Mouse (Mus musculus) spleen, postnatal 36 days (tissue): ENCODE measurements around the gene Irf1.

Experiments used
- DNase-seq, 2 experiments: peaks; one replicate each; pipeline ENCODE4 v3.0.0; 2022; ENCODE audit warnings: low spot score in 2 of 2, mixed read lengths in 1 of 2

Gene Irf1

GRCm38 (mm10) chr11:53781201-53781775, 11.5 kb downstream of the Irf1 start:
- DNase-seq: no peak

- no peak for DNase-seq
These were observed 12.2 kb downstream of the Irf1 start for GRCm38 (mm10) chr11:53781964-53782363.

DNA sequence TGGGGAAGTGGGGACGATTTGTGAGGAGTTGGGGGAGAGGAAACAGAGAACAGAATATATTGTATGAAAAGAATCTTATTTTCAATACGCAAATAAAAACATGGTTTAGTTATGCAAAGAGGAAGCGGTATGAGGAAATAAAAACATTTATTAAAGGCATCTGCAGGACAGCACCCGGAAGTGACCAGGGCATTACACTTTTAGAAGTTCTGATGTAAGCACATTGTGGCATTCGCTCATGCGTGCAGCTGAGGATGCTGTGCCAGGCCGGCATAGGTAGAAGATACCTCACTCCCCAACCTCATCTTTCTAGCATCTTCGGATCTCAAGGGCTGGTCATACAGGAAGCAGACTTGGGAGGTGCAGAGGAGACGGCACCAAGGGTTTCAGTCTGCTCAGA, 13.5 kb downstream of the Irf1 start:
- no peak for DNase-seq

DNA sequence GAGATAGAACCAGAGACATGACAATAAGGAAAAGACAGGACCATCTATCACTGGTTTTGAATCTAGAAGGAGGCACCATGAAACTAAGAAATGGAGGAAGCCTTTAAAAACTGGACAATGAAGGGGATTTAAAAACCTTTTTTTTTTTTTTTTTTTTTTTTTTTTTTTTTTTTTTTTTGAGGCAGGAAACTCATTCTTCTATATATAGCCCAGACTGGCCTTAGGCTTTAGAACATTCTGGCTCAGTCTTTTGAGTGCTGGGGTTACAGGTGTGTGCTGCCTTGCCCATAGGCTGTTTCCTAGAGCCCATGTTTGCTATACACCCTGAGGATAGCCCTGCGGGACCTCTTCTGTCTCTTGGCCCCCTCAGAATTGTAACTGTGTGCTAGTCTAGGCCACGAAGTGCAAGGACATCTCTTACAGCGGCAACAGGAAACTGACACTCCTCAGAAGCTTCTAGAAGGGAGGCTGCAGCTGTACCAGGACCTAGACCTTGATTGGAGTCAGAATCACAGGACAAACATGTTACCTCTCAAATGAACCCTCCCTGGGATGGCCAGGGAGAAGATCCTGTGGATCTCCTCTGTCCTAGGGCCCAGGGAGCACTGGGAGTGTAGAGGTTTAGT, 15.6 kb downstream of the Irf1 start:
- DNase-seq: no peak

DNA sequence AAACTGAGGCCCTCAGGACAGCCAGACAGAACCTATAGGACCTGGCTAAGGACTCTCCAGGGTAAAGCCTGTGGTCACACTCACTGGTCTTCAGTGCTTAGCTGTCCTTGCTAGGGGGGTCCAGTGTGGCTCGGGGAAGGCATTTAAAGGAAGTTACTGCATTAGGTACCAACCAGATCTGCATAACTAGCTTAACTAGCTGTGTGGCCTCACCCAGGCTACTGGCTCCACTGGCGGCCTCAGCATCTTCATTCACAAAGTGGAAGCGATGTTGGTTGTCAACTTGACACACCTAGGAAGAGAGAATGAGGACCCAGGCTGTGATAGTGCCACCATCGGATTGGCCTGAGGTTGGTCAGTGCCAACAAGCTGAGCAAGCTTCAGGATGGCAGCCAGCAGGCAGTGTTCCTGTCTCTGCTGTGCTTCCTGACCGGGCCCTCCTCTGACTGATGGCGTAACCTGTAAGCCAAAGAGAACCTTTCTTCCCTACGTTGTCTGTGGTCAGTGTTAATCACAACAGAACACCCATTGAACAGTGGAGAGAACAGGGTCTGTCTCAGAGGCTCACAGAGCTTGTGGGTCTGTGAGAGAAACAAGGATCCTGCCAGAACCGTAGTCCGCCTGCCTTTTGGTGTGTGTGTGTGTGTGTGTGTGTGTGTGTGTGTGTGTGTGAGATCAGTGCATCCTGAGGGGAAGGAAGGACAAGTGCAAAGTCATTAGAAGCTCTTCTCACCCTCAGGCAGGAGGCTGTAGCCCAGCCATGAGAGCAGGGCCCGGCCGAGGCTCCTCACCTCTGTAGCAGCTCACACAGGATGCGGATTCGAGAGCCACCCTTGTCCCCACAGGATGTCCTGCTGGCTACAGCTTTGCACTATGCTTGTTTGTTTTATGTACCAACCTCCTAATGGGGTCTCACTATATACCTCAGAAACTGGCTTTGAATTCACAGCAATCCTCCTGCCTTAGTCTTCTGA, 16.5 kb downstream of the Irf1 start:
- DNase-seq: no peak

DNA sequence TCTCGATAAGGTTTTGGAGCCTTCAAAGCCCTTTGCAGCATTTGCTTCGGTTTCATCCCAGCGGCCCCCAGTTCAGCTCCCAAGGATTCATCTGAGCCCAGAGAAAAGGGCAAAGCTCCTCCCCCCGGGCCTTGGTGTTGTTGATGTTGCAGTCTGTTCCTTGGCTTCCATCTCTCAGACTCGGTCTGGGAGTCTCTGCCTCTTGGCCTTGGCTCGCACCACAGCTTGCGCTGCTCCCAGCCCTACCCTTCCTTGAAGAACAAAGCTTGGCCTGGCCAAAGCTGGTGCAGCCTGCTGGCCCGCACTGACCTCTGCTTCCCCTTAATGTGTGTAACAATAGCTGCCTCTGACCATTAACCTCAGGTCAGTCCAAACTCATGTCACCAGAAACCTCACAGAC, 18.4 kb downstream of the Irf1 start:
- no peak for DNase-seq

GRCm38 (mm10) chr11:53789277-53789676, 19.5 kb downstream of the Irf1 start:
- DNase-seq: no peak

DNA sequence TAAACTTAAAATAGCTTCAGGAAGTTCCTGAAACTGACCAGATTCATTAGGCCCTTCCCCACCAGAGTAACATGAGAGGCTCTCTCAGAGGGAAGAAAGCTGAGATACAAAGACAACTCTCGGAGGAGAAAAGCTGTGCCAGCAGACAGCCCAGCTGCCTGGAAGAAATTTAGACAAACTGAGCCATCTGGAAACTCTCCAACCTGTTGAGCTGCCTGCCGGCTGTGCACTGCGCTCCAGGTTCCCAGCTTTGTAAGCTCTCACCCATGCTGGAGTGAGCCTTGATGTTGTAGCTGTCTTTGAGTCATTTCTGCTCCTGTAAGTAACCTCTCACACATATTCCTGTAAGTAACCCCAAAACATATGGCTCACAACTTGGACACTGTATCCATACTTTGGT, 23.2 kb downstream of the Irf1 start:
- DNase-seq: no peak

DNA sequence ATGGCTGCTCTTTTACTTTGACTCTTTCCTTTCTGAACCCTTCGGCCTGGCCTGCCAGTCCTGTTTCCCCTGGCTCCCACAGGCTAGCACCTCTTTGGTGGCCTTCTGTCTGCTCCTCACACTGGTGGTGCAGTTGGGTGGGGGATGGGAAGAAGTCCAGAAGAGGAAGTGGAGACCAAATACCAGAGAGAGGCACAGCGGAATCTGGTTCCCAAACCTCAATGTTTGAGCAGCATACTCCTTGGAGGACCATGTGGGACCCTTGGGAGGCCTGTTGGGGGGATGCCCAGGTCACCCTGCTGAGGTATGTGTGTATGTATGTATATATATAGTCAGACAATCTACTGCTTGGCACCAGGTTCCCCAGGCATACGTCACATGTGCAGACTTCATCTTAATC, 24.2 kb downstream of the Irf1 start:
- DNase-seq: peak; percentile 56 to 68

DNA sequence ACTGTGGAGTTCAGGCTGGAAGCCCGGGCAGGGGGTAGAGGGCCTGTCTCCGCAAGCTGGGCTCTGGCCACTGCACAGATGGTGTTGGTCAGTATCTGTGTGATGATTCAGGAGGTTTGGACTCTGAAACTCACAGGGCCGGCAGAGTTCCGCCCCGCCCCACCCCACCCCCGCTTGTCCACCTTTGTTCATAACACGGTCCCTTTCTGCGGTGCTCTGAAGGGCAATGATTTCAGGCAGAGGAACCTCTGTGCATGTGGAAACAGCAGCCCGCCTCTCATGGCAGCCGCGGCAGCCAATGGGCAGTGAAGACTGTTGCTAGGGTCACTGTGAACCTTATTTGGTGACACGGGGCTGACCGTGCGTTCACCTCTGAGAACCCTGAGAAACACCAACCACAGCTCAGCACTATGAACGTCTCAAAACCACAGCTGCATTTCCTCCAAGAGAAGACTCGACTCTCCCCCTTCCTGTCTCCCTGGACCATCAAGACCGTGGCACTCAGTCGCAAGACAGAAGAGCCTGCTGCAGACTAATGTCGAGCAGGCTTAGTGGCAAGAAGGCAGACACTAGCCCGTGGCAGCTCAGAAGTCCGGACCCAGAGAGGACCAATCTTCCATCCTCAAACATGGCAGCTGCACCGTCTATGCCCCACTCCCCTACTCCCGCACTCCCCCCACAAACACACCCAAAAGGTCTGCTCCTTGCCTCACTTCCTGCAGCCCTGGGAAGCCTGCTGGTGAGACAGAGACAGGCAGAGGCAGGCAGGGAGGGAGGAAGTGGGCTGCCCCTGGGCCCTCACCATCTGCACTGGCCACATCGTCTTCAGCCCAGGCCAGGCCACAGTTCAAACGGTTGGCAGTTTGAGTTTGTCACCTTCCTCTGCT, 25.1 kb downstream of the Irf1 start:
- peak; percentile 75 to 80 for DNase-seq

DNA sequence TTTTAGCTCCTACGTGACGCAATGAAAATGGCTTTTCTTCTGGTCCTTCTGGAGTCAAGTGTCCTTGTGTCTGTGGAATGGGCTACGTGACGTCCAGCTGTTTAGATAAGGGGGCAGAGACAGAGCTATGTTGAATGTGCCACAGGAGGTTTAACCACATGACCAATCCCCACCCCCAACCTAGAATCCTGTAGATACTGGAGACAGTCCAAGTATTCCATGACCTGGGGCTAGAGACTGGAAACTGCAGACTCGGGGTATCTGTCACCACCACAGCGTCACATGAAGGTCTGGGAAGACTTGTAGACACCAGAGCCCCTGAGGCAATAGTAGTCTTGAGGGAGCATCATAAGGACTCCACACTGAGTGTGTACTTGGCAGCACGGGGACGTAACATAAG, 26.0 kb downstream of the Irf1 start:
- no peak for DNase-seq

DNA sequence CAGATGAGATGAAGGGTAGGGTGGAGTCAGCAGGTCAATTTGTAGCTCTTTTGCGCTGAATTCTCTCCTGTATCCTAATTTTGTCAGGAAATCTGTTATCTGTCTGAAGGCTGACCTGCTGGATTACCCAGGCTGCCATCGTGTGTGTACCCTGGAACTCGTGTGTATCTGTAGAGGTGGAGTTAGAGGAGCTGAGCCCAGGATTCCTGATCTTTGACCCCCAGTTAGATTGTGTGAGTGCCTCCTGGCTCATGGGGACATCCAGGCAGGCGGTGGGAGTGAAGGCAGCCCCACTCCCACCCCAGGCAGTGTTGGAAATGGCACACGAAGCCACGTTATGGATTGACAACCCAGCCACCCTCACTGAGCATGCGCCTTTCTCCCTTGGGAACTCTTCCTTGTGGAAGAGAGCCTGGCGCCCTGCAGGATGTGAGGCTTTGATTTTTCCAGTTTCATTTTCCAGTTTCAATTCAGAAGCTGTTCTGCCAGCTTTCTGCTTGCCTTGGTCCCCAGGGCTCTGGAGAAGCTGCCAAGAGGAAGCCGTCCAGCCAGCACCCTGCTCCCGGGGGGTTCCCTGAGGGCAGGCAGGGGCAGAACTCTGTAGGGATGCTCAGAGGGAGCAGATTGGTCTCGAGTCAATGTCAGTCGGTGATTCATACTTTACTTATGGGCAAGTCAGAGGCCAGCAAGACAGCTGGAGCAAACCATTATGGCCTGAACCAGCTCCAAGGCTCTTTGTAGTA, 26.8 kb downstream of the Irf1 start:
- DNase-seq: peak in 1 of 2 experiments; percentile 26

DNA sequence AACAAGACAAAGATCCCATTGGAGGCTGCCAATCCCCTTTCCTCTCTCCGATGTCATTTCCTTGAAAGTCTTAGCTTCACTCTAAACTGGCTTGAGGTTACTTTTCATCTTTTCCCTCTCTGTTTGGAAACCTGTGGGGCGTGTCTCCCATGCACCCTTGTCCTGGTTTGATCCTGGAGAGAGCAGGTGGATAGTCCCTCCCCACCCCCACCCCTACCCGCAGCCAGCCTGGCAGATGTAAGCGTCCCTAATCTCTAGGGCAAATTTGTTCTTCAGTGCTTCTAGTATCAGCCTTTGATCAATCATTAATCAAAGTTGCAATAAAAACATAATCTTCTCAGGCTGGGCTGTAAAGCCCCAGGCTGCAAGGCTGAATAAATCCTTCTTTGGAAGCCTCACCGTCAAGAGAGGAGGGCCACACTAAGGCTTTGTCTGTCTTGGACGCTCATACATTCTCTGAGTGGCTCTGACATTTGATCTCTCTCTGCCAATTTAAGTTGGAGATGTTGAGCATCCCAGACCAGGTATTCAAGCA, 27.6 kb downstream of the Irf1 start:
- no peak for DNase-seq

- no peak for DNase-seq
These were observed 28.4 kb downstream of the Irf1 start for GRCm38 (mm10) chr11:53798041-53798711.

DNA sequence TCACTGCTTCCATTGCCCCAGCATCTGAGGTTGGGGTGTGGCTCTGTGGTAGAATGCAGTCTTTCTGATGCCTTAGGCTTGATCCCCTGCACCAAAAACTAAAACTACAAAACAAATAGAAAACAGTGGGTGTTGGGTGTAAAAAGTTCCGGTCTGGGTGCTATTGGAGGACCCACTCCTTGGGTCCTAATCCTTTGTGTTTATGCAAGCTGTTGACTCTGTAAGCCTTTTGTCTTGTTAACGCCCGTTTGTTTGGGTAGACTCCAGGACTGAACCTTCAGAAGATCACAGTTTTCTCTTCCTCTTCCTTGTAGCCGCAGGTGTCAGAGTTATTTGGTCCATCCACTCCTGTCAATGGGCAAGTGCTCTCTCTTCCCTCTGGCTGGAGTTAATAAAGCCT, 30.2 kb downstream of the Irf1 start:
- DNase-seq: no peak

DNA sequence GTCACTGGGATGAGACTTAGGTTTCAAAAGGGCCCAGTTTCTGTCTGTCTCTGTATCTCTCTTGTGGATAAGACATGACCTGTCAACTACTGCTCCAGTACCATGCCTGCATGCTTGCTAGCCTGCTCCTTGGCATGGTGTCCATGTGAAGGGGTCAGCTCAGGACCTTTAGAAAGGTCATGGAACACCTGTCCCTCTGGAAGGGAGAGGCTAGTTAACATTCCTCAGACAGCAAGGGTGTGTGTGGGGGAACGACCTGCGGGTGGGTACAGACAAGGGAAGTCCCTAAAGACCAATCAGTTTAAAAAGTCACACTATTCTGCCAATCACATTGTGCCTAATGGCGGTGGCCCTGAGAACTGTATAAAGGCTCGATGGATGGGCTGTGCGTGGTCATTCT, 31.2 kb downstream of the Irf1 start:
- no peak for DNase-seq

DNA sequence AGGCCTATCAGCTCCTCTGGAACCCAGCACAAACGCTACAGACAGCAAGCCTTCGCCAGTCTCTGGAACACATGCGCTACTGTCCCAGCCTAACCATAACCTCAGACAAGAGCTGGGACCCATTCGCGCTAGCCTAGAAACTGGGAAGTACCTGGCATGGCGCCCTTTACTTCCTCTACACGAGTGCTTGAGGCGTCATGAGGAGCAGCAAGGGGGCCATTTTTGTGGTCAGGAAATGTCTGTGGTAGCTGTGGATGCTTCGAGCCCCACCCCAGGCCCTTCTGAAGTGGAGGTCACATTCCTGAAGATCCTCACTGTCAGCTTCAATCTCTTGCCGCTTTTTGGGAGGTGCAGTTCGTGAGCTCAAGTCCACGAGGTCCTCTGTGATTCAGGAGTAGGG, 33.3 kb downstream of the Irf1 start:
- peak; percentile 26 to 49 for DNase-seq

DNA sequence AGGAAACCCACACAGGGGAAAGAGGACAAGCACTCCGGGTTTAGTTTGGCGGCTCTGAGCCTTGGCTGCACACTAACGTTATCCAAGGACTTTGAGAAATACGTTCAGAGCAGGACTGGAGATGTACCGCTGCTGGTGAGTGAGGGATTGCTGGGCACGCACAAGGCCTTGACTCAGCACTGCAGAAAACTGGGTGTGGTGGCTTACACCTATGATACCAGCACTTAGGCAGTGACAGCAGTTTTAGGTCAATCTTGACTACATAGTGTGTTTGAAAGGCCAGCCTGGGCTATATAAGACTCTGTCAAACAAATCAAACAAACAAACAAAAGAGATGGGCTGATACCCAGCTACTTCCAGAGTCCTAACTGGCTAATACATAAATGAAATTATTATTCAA, 33.7 kb downstream of the Irf1 start:
- no peak for DNase-seq

DNA sequence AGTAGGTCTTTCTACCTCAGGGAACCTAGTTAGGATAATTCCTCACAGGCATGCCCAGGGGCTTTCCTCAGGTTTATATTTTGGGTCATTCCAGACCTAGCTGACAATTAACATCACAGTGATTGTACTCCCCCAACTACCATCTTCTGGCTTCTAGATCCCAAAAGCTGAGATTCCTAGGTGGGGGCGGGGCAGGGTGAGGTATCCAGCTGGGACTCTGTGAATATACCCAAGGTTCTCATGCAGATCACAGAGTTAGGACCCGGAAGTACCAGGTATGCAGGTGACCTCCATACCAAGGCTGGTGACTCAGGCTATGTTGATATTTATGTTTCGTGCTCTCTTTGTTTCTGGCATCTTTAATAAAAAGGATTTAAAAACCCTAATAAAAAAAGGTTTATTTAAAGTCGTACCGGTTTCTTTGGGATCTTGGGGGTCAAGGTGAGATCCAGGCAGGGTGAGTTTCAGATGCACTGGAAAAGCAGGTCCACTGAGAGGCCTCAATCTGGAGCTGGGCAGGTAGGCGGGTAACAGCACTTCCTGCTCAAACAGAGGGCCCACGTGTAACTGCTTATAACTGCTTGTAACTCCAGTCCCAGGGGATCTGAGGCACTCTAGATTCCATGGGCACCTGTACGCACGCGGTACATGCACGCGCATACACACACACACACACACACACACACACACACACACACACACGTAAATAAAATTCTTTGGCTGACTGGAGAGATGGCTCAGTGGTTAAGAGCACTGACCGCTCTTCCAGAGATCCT, 34.9 kb downstream of the Irf1 start:
- DNase-seq: no peak
